8 mouse cellular contexts compared by ENCODE assay signal in genomic region chr17:45848605-45849004, GRCm38 (mm10).
DNase-seq lines count a peak whose midpoint lies in the region; ATAC-seq lines count a peak whose summit lies in the region.

No protein-coding gene starts in this region.

- WGBS in heart, embryonic 15.5 days: 14% methylated on average over 8 of the region's 8 CpGs
- WGBS in limb, embryonic 11.5 days: 25% methylated on average over 8 of the region's 8 CpGs

- H3K9ac ChIP-seq in heart, embryonic 15.5 days: no peak overlapping the region
- no peak overlapping the region for H3K9ac ChIP-seq in limb, embryonic 11.5 days (ENCODE audit: low read length)

- H3K4me3 ChIP-seq in heart, embryonic 15.5 days: no peak overlapping the region
- no peak overlapping the region for H3K4me3 ChIP-seq in limb, embryonic 11.5 days (ENCODE audit: low read depth, low read length)

- peak; percentile 19; the same call in 1 of the 2 replicates for ATAC-seq in heart, embryonic 15.5 days (replicated peaks; ENCODE audit: insufficient number of reproducible peaks, insufficient read depth, low FRiP score, low read depth)
- ATAC-seq in limb, embryonic 11.5 days (ENCODE audit: insufficient number of reproducible peaks, low FRiP score, low TSS enrichment, low read depth): peak; percentile 21; the same call in 1 of the 2 replicates

- no peaks in the 10 kb centered on the region for H3K36me3 ChIP-seq in heart, embryonic 15.5 days
- no peaks in the 10 kb centered on the region for H3K36me3 ChIP-seq in limb, embryonic 11.5 days (ENCODE audit: control insufficient read depth, insufficient read depth, low read length)

- peaks cover 23% of the 10 kb centered on the region for H3K27me3 ChIP-seq in heart, embryonic 15.5 days
- H3K27me3 ChIP-seq in limb, embryonic 11.5 days (ENCODE audit: control insufficient read depth, insufficient read depth, low read length): no peaks in the 10 kb centered on the region

- H3K9me3 ChIP-seq in heart, embryonic 15.5 days (replicated peaks): no peaks in the 10 kb centered on the region
- peaks cover 8% of the 10 kb centered on the region for H3K9me3 ChIP-seq in limb, embryonic 11.5 days (ENCODE audit: control insufficient read depth, low read length)

- no peak overlapping the region for H3K27ac ChIP-seq in heart, embryonic 15.5 days
- no peak overlapping the region for H3K27ac ChIP-seq in limb, embryonic 11.5 days (replicated peaks; ENCODE audit: low read depth, low read length)

- H3K4me1 ChIP-seq in heart, embryonic 15.5 days (replicated peaks): peaks cover 13% of the 10 kb centered on the region
- no peaks in the 10 kb centered on the region for H3K4me1 ChIP-seq in limb, embryonic 11.5 days (ENCODE audit: control insufficient read depth, insufficient read depth, low read length)

- DNase-seq in thymus, postnatal 4 days: peak; percentile 21
- DNase-seq in thymus, postnatal 25 days: no peak
- DNase-seq in embryo, embryonic 10 days (ENCODE audit: low spot score): peak; percentile 68
- no peak for DNase-seq in limb, embryonic 11.5 days (ENCODE audit: low spot score)
- peak; percentile 38 for DNase-seq in urinary bladder, postnatal 25 days (ENCODE audit: low spot score)
- no peak for DNase-seq in layer of hippocampus, adult 8-10 months (ENCODE audit: low spot score in 2 of 2)
- DNase-seq in cerebellum, adult 8-10 months: no peak

- no peak overlapping the region for H3K4me2 ChIP-seq in heart, embryonic 15.5 days
- no peak overlapping the region for H3K4me2 ChIP-seq in limb, embryonic 11.5 days (ENCODE audit: low read depth, severe bottlenecking)

Comparison
In these comparisons a context has a peak if more than half of its experiments do, and no peak if none do; other contexts are left out.
1. DNase-seq: peak in thymus, postnatal 4 days (single experiment), embryo, embryonic 10 days (single experiment) and urinary bladder, postnatal 25 days (single experiment); none in thymus, postnatal 25 days (single experiment), limb, embryonic 11.5 days (single experiment), layer of hippocampus, adult 8-10 months (0 of 2) and cerebellum, adult 8-10 months (single experiment).